Mouse (Mus musculus) hindbrain, postnatal 0 days (tissue): Measurements from ENCODE around the gene Gap43. TPM values are rescaled to one million over a fixed set of nuclear protein-coding genes. Genes with fewer than 3 reads are reported as not detected.

Experiments
- ATAC-seq: fragments of 200-750 bp; cut with Nextera tagmentation; 2 replicates; pipeline ENCODE4 v1.8.0; 2017; ENCODE audit warnings: mild to moderate bottlenecking, moderate TSS enrichment, moderate library complexity
- DNase-seq: peaks from one replicate; pipeline ENCODE4 v3.0.0-alpha.2; 2015; ENCODE audit warnings: low spot score
- H3K27ac ChIP-seq: fragments of 300-500 bp; sonication (generic); 2 replicates; pipeline ENCODE4 v1.5.1; 2014; ENCODE audit warnings: mild to moderate bottlenecking
- H3K27me3 ChIP-seq: fragments of 300-500 bp; sonication (generic); 2 replicates; pipeline ENCODE4 v1.6.1; 2014; ENCODE audit warnings: low read length, mixed read lengths; ENCODE audit not compliant: insufficient read depth
- H3K36me3 ChIP-seq: fragments of 300-500 bp; sonication (generic); 2 replicates; pipeline ENCODE4 v1.6.1; 2014; ENCODE audit warnings: low read length, mixed read lengths; ENCODE audit not compliant: insufficient read depth
- H3K4me1 ChIP-seq: fragments of 300-500 bp; sonication (generic); 2 replicates; pipeline ENCODE4 v1.6.1; 2014; ENCODE audit warnings: antibody characterized with exemption, low read length, mixed read lengths; ENCODE audit not compliant: insufficient read depth
- H3K4me2 ChIP-seq: fragments of 300-500 bp; sonication (generic); 2 replicates; pipeline ENCODE4 v1.6.1; 2014; ENCODE audit warnings: low read depth, mild to moderate bottlenecking, low read length, moderate library complexity, mixed read lengths
- H3K4me3 ChIP-seq: fragments of 300-500 bp; sonication (generic); 2 replicates; pipeline ENCODE4 v1.5.1; 2014; ENCODE audit warnings: low read length
- H3K9ac ChIP-seq: fragments of 300-500 bp; sonication (generic); replicated peaks from 2 replicates; pipeline ENCODE4 v1.6.1; 2014; ENCODE audit warnings: mild to moderate bottlenecking, low read length, moderate library complexity, mixed read lengths
- H3K9me3 ChIP-seq: fragments of 300-500 bp; sonication (generic); 2 replicates; pipeline ENCODE4 v1.6.1; 2016; ENCODE audit warnings: low read length, mixed read lengths
- CTCF ChIP-seq: IDR thresholded peaks from 2 replicates; pipeline ENCODE4 v1.5.1; 2016; ENCODE audit warnings: antibody characterized with exemption, control low read depth, low read depth
- WGBS: fragments of 180-500 bp; shearing (Covaris S2); extraction: QIAGEN DNeasy Blood & Tissue Kit; methylation state at CpG from one replicate; pipeline ENCODE4 v1.1.7; 2014; 5-methylcytosine and 5-hydroxymethylcytosine counted together
- polyA plus RNA-seq: library from polyadenylated mRNA; unstranded; fragments of >200 nt; fragmentation: Nextera tagmentation; extraction: Ambion mirVana; gene quantifications from 2 replicates; pipeline ENCODE4 v1.2.1, GENCODE M21; 2015
- total RNA-seq: library from RNA; depleted of rRNA; stranded (reverse); fragments of >200 nt; gene quantifications from 2 replicates; pipeline ENCODE4 v1.2.3, GENCODE M21; 2014

The Gap43 gene
- total and polyA plus RNA-seq, 2 experiments from 2014 or later, result 514 to 1,766 TPM

- no peak for TF ChIP-seq CTCF
- no peak overlapping the region for H3K27ac ChIP-seq
- DNase-seq (no peak), ATAC-seq (no peak)
- 63% methylated on average over 8 of the region's 8 CpGs for WGBS
- H3K4me3 ChIP-seq, result no peak overlapping the region
- H3K4me2 ChIP-seq, result no peak overlapping the region
- no peaks in the 10 kb centered on the region for H3K27me3 ChIP-seq
- H3K9me3 ChIP-seq, result no peaks in the 10 kb centered on the region
- no peaks in the 10 kb centered on the region for H3K36me3 ChIP-seq
- peaks cover 5% of the 10 kb centered on the region; the same call in 1 of the 2 replicates for H3K4me1 ChIP-seq
- no peak overlapping the region for H3K9ac ChIP-seq
Measured at GRCm38 (mm10) chr16:42277268-42277667, 63.2 kb downstream of the Gap43 start.

- no peaks in the 10 kb centered on the region for H3K9me3 ChIP-seq
- 0 out of 2 replicates have a peak overlapping the region, but pooled peaks have one; percentile 36 for H3K27ac ChIP-seq
- H3K9ac ChIP-seq, result no peak overlapping the region
- peak overlapping the region; percentile 43 for H3K4me2 ChIP-seq
- no peak overlapping the region for H3K4me3 ChIP-seq
- H3K36me3 ChIP-seq, result no peaks in the 10 kb centered on the region
- ATAC-seq (peak; percentile 77), DNase-seq (peak; percentile 91)
- TF ChIP-seq CTCF, result peak; percentile 97
- WGBS, result 29% methylated on average over 15 of the region's 15 CpGs
- peaks cover 5% of the 10 kb centered on the region; the same call in 1 of the 2 replicates for H3K4me1 ChIP-seq
- no peaks in the 10 kb centered on the region for H3K27me3 ChIP-seq
Measured at GRCm38 (mm10) chr16:42276216-42277141, 64.0 kb downstream of the Gap43 start.

GRCm38 (mm10) chr16:42275518-42276215, 64.8 kb downstream of the Gap43 start:
- Histone ChIP-seq H3K9me3 (no peaks in the 10 kb centered on the region), H3K27ac (peak overlapping the region; percentile 36; the same call in 1 of the 2 replicates), H3K27me3 (no peaks in the 10 kb centered on the region), H3K4me1 (peaks cover 5% of the 10 kb centered on the region; the same call in 1 of the 2 replicates), H3K9ac (0 out of 2 replicates have a peak overlapping the region, but pooled peaks have one; percentile 28), H3K4me3 (no peak overlapping the region), H3K36me3 (no peaks in the 10 kb centered on the region), H3K4me2 (peak overlapping the region; percentile 43)
- WGBS, result 18% methylated on average over 14 of the region's 14 CpGs
- DNase-seq (peak; percentile 67), ATAC-seq (peak; percentile 75; the same call in 1 of the 2 replicates)
- no peak for TF ChIP-seq CTCF

- H3K4me2 ChIP-seq, result no peak overlapping the region
- H3K27ac ChIP-seq, result no peak overlapping the region
- no peak overlapping the region for H3K9ac ChIP-seq
- WGBS, result 78% methylated on average over 1 of the region's 1 CpGs
- no peak overlapping the region for H3K4me3 ChIP-seq
- H3K4me1 ChIP-seq, result peaks cover 5% of the 10 kb centered on the region; the same call in 1 of the 2 replicates
- H3K9me3 ChIP-seq, result no peaks in the 10 kb centered on the region
- no peak for TF ChIP-seq CTCF
- DNase-seq, result no peak
- ATAC-seq, result no peak
- no peaks in the 10 kb centered on the region for H3K36me3 ChIP-seq
- no peaks in the 10 kb centered on the region for H3K27me3 ChIP-seq
Measured at GRCm38 (mm10) chr16:42271213-42271612, 69.2 kb downstream of the Gap43 start.

- no peak for DNase-seq
- Histone ChIP-seq H3K27ac (peak overlapping the region; percentile 20; the same call in 1 of the 2 replicates), H3K9me3 (no peaks in the 10 kb centered on the region)
Measured at GRCm38 (mm10) chr16:42269587-42269967, 70.9 kb downstream of the Gap43 start.

GRCm38 (mm10) chr16:42268843-42269586, 71.4 kb downstream of the Gap43 start:
- H3K27ac ChIP-seq, result peak overlapping the region; percentile 20; the same call in 1 of the 2 replicates
- no peak overlapping the region for H3K9ac ChIP-seq
- no peaks in the 10 kb centered on the region for H3K4me1 ChIP-seq
- peak; percentile 90 for DNase-seq
- H3K9me3 ChIP-seq, result no peaks in the 10 kb centered on the region
- peak; percentile 92 for ATAC-seq
- 25% methylated on average over 2 of the region's 2 CpGs for WGBS
- H3K4me2 ChIP-seq, result 0 out of 2 replicates have a peak overlapping the region, but pooled peaks have one; percentile 5
- no peak for TF ChIP-seq CTCF
- no peaks in the 10 kb centered on the region for H3K36me3 ChIP-seq
- H3K27me3 ChIP-seq, result no peaks in the 10 kb centered on the region
- H3K4me3 ChIP-seq, result no peak overlapping the region

More at GRCm38 (mm10) chr16:42269587-42269967, 70.9 kb downstream of the Gap43 start:
- no peak overlapping the region for H3K4me2 ChIP-seq
- H3K4me3 ChIP-seq, result no peak overlapping the region
- WGBS, result 32% methylated on average over 2 of the region's 2 CpGs
- no peak for TF ChIP-seq CTCF
- H3K27me3 ChIP-seq, result no peaks in the 10 kb centered on the region
- no peaks in the 10 kb centered on the region for H3K36me3 ChIP-seq
- no peak overlapping the region for H3K9ac ChIP-seq
- peak; percentile 48 for ATAC-seq
- H3K4me1 ChIP-seq, result no peaks in the 10 kb centered on the region
